Mouse (Mus musculus) left cerebral cortex, adult 9 months (tissue): ENCODE measurements around the gene Coq8a.

Source experiments
- DNase-seq, 2 experiments: peaks; one replicate each; pipeline ENCODE4 v3.0.0; 2022; ENCODE audit warnings: low spot score in 2 of 2

The Coq8a gene

DNA sequence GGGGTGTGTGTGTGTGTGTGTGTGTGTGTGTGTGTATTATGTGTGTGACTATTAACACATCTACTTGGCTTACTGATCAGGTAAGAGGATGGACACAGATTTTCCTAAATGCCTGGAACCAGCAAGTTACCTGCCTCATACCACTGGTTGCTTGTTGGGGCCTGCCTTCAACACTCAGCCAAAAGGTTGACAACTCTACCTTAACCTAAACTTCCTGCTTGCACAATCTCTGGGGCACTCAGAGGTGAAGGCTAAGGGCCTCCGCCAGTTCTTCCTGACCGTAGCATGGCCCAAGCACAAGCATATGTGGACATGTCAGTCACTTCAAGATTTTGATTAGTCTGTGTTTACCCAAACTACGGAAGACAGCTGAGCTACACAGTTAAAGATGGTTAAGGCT is 1.4 kb downstream of the Coq8a start:
- no peak for DNase-seq

DNA sequence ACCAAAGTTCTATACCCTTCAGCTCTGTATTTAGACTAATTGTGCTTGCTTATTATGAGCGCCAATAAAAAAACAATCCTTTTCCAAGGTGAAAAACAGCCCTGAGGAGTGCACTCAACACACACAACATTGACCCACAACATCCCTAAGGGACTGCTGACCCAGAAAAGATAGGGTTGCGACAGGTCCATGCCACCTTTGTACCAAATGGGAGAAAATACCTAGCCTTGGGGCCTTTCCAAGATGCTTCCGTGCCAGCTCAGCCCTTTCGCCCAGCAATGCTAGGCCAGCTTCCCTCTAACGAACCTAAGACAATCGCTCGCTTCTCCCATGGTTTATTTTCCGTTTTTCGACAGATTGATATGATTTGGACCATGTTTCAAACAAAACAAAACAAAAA is 2.9 kb downstream of the Coq8a start:
- no peak for DNase-seq

GRCm38 (mm10) chr1:180195703-180196381 is 3.6 kb downstream of the Coq8a start:
- DNase-seq: peak; percentile 97 to 99

DNA sequence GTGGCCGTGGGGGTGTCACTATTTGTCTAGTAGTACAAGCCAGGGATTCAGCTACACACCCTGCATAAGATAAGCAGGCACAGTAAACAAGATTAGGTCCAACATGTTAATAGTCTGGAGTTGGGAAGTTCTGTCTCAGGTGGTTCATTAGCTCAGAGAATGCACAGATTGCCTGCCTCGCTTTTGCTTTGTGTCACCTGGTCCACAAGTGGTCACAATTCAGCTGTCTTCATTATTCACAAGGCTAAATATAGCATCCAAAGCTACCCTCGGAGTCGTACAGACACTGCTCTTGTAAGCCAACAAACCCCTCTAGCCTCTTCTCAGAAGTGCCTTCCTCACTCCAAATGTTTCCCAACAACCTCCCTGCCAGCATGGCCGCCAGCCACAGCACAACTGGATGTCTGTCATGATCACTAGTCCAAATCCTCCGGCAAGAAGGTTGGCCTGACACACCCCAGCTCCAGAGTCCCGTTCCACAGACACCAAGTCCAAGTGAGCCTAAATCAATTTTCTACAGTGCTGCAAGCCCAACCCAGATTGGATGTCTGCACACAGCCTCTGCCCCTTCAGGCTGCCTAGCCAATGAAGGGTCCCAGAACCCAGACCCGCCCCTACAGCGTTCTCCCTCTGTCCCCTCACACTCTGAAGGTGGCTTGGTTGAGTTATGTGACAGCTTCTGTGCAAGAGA is 4.5 kb downstream of the Coq8a start:
- DNase-seq: peak in 1 of 2 experiments; percentile 40

DNA sequence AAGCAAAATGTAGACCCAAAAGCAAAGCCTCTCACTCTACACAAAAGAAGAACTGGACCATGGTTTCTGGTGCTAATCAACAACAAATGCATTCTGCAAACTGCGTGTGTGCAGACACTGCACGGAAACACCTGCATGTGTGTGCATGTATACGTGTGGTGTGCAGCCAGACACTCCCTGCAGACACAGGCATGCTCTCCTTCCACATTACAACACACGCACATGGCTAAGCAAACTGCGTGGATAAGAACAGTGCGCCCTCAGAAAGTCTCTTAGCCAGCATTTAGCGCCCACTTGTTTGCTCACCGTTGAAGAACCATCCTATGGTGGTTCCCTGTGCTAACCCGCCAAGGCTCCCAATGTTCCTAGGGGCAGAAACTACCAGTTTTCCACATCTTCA is 5.4 kb downstream of the Coq8a start:
- DNase-seq: no peak

DNA sequence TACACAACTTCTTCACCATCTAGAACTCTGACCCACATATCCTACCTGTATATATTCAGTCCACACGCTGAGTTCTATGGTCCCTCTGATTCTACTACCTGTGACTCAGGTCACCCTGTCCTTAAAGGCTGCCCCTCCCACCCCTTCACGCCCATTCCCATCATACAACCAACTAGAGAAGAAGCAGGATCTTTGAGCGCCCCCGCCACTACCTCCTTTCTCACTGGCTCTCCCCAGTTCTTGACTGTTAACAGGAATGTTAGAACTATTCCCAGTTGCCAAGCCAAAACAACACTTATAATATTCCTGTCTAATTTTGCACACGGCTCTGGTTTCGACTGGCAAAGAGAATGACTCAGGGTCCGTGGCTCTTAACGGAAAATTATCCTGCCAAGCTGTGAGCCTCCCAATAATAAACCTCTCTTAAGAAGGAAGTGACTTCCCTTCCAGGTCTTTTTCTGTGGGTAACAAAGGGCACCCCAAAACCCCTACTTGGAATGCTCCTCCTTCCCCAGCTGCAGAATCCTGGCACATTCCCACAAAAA is 5.9 kb downstream of the Coq8a start:
- no peak for DNase-seq

DNA sequence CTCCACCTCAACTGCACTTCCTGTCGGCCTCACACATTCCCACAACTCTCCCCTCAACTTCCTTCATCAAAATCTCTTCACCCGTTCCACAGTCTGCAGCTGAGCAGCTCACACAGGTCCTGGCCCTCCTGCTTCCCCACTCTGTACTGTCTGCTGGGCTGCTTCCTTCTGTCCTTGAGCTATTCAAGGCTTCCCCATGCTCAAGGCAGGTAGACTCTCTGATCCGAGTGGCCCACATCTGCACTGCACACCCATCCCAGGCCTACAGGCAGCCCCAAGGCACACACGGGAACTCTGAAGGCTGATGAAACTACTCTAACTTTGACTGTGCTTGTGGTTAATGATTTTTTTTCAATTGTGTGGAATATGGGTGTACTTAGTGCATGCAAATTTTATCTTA is 6.5 kb downstream of the Coq8a start:
- DNase-seq: no peak

GRCm38 (mm10) chr1:180191651-180192220 is 7.7 kb downstream of the Coq8a start:
- no peak for DNase-seq

DNA sequence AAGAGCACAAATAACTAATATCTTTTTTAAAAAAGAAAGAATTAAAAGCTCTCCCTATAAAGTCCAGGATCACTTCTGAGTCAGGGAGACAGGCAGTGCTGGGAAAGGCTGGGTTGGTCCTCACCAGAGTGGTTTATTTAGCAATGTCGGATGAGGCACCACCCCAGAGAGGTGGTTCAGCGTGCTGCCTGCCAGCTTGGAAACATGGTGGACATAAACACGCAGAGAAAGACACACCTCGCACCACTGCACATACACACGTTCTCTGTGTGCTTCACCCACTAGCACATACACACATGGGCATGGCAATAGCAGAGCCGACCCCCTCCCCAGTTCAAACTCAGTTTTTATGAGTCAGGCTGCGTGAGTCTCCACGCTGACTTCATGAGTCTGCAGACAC is 8.3 kb downstream of the Coq8a start:
- no peak for DNase-seq

DNA sequence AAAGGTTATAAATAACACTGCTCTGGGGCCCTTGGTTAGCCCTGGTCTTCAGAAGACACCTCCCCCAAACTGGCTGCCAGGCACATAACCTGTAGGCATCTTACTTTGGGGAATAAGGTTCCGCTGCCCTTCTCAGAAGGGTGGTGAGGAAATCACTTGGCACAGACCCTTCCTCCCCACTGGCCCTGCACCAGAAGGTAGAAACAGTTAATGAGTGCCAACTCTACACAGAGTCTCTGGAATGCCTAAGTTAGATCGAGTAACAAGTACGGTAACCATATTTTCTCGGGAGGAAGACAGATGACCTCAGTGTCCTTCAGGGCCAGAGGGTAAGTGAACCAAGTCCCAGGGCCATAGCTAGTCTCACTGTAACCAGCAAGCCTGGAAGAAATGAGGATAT is 10.5 kb downstream of the Coq8a start:
- DNase-seq: no peak

- DNase-seq: no peak
These were observed 13.0 kb downstream of the Coq8a start for GRCm38 (mm10) chr1:180186371-180186770.

DNA sequence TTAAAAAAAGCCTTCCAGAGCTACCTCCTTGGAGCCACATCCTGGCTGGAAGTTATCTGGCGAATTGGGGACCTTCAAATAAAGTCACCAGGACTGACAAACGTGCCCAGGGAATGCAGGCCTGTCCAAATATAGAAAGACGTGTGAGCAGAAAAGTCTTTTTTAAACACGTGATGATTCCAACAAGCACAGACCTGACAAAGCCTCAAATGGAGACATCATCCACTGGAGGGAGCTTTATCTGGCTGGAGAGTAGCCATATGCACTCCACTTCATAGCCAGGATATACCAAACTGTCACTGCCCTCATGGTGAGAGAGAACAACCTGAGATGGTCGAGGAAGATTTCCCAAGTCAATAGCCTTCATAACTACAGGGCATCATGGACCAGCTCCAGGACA is 13.5 kb downstream of the Coq8a start:
- DNase-seq: no peak

DNA sequence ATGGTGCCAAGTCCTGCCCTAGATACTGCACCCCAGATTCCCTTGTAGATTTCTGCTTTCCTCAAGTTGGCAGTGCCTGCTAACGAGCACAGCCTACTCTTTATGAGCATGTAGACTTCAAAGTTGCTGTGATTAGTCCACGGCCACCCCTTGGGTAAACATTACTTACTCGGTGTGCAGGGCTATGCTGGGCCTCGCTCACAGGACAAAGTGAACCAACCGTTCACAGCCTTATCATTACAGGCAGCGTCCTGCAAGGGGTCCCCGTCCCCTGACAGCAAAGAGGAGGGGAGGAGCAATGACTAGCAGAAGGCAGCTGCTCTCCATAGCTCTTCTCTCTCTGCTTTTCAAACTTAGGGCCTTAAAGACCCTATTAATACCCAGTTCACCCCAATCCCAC is 14.6 kb downstream of the Coq8a start:
- DNase-seq: no peak

DNA sequence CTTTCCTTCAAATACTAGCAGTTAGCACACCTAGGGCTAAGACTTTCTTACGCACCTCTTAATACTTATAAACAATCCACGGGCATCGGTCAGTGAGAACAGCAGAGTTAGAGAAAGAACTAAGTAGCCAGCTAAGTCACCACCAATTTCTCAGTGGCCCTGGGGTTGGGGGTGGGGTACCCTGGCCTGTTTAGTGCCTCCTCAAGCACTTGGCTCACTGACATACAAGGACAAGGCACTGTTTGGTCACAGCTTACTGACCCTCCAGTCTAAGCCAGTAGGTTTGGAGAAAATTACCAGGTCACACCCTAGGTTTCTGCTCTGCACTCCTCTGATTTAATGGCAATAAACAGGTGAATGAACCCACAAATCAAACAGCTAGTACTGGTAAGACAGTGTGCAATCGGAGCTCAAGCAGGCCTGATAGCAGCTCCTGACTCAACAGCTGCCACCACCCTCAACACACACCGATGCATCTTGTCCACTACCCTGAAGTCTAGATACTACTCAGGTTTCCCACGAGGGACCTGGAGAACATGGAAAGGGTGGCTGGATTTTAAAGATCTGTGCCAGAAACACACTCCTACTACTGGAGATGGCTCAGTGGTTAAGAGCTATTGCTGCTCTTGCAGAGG is 15.8 kb downstream of the Coq8a start:
- no peak for DNase-seq

DNA sequence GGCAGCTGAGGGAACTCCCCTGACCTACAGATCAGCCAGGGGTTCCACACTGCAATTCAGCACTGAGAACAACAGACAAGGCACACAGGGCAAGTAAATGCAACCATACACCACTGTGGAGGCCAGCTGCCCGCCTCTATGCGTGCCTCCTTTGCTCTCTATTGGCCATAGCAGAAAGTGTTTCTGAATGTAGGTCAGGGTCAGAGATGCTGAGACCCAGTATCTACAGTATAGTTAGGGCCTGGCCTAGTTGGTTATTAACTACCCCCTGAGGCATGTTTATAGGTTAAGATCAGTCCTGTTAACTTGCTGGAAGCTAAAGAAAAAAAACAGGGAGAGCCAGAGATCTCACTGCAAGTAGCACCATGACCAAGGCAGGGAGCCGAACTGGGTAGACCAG is 16.7 kb downstream of the Coq8a start:
- DNase-seq: no peak

GRCm38 (mm10) chr1:180181966-180182319 is 17.5 kb downstream of the Coq8a start:
- no peak for DNase-seq

DNA sequence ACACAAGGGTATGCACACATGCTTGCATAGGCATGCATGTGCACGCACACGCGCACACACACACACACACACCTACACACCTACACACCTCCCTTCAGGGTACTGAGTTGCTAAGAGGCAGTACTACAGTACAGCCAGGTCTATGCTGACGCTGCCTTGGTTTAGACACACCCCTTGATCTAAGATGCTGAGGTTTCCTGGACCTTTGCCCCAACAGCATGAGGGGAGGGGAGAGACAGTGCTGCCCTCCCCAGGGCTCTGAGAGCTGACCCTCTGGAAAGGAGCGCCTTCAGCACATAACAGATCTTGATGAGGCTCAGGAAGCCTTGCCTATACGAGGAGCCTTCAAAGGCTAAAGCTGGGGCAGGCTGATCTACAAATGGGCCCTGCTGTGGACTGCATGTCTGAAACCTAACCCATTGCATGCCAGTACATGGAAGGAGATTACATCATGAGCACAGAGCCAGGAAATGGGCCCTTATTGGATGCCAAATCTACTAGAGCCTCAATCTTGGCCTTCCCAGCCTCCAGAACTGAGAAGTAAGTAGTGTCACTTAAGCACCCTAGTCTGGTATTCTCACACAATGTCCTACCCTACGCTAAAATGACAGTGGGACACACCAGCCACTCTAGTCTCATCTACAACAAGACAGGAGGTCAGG is 18.0 kb downstream of the Coq8a start:
- DNase-seq: no peak

DNA sequence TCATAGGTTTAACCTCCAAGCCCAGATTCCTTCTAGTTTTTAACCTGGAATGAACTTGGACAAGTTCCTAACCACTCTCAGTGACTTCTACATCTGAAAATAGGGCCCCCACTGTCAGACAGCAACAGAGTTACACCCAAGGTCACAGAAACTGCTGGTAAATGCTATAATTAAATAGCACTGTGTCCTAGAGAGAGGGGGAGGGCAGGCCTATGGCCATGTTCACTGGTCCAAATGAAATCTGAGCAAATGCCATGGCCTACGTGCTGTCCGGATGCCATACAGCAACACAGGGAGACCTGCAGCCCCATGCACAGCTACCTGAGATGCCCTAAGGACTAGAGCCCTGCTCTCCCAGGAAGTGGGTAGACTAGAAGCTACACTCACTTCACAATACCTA is 19.6 kb downstream of the Coq8a start:
- no peak for DNase-seq

GRCm38 (mm10) chr1:180179100-180179499 is 20.3 kb downstream of the Coq8a start:
- DNase-seq: no peak

DNA sequence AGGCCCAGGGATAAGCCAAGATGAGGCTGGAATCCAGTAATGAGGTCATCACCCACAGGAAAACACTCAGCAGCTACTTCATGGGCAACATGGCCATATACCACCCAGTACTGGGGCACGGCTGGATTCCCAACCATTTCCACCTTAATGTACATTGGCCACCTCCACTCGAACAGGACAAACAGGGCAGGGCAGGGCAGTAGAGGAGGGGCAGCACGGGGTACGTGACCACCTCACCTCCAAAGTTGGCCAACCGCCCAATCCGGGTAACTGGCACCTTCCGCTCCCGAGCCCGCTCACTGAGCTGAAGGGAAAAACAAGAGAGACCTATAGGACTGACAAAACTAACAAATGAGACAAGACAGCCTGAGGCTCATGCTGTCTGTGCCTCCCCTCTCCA is 21.1 kb downstream of the Coq8a start:
- no peak for DNase-seq

GRCm38 (mm10) chr1:180176784-180177183 is 22.6 kb downstream of the Coq8a start:
- no peak for DNase-seq

DNA sequence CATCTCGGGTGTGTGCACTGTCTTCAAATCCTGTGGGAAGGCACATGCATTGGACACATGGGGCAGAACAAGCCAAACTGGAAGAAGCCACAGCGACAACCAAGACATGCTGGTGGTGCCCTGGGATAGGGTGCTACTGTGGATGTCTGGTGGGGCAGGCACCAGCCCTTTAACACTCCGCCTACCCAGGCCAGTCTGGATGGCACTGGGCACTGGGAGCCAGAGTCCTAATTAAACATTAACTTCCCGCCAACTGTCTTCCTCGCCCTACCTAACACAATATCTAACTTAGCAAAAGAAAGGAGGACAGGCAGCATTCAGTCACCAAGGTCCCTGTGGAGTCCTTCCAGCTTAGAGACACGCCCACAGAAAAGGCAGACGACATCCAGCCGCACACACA is 23.8 kb downstream of the Coq8a start:
- no peak for DNase-seq
